Mouse (Mus musculus): ENCODE data around the gene Gm36210.

DNA sequence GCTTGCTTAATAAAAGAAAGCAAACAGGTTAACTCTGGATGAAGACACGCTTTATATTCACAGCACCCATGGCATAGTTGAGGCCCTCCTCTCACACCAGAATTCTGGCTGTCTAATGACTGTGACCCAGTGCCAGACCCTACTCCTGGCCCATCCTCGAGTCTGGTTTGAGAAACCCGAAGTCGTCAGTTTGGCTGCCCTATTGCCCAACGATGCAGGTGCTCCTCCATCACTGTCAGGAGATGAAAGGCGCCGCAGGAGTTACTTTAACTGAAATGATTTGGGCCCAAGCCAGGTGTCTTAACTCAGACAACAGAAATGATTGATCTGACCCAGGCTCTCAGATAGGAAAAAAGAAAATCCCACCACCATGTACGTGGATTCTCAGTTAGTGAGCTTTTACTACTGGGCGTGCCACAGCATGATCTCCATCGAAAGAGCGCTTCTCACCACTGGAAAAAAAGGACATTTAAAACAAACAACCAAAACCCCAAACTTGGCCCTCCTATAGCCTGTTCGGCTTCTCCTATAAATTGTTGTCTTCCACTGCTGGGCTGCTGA lies 46.8 kb downstream of the Gm36210 start:
- TF ChIP-seq POLR2A (IDR thresholded peaks at IDR 0.05; ENCODE audit: insufficient read depth, low read depth, low read length): no peak
- TF ChIP-seq CTCF (IDR thresholded peaks at IDR 0.05; ENCODE audit: insufficient read depth, low read depth, low read length): no peak
